Mouse (Mus musculus) MEL (cell line): ENCODE results near the gene Oas1f.
"Not testable (repeated sequence)": the region's sequence is repeated elsewhere in the genome, so short reads cannot be mapped to it uniquely, and the experiment has no call there.

ENCODE experiments used
- CHD1 ChIP-seq: IDR thresholded peaks from 2 replicates; pipeline ENCODE4 v1.6.1; 2012; ENCODE audit warnings: low read depth, mild to moderate bottlenecking, inconsistent platforms, low read length, improper control_type of control experiment
- CTCF ChIP-seq, 3 experiments: IDR thresholded peaks in 2 of 3; conservative IDR thresholded peaks in 1 of 3; 2 replicates each; pipeline ENCODE4 v1.5.1; 2011 to 2012; ENCODE audit warnings: low read length in 3 of 3, low read depth in 2 of 3, mild to moderate bottlenecking in 2 of 3, improper control_type of control experiment in 1 of 3, inconsistent platforms in 1 of 3, mixed read lengths in 1 of 3, moderate library complexity in 1 of 3; ENCODE audit not compliant: control insufficient read depth in 1 of 3, insufficient read depth in 1 of 3, poor library complexity in 1 of 3, severe bottlenecking in 1 of 3
- E2F4 ChIP-seq: IDR thresholded peaks from 2 replicates; pipeline ENCODE4 v1.6.1; 2011; ENCODE audit warnings: low read depth, low read length, improper control_type of control experiment, borderline replicate concordance
- EP300 ChIP-seq, 2 experiments: IDR thresholded peaks; 2 replicates each; pipeline ENCODE4 v1.6.1; 2011; ENCODE audit warnings: improper control_type of control experiment in 2 of 2, low read length in 2 of 2, low read depth in 1 of 2, mild to moderate bottlenecking in 1 of 2
- GABPA ChIP-seq: IDR thresholded peaks from 2 replicates; pipeline ENCODE4 v1.6.1; 2012; ENCODE audit warnings: low read depth, mild to moderate bottlenecking, inconsistent platforms, low read length, improper control_type of control experiment, moderate library complexity
- MAX ChIP-seq: IDR thresholded peaks from 2 replicates; pipeline ENCODE4 v1.6.1; 2011; ENCODE audit warnings: low read length, improper control_type of control experiment
- MXI1 ChIP-seq: IDR thresholded peaks from 2 replicates; pipeline ENCODE4 v1.6.1; 2011; ENCODE audit warnings: mild to moderate bottlenecking, low read depth, low read length, improper control_type of control experiment
- MYC ChIP-seq: IDR thresholded peaks from 2 replicates; pipeline ENCODE4 v1.6.1; 2011; ENCODE audit warnings: low read depth, mild to moderate bottlenecking, low read length, improper control_type of control experiment, moderate library complexity
- NELFE ChIP-seq: IDR thresholded peaks from 2 replicates; pipeline ENCODE4 v1.6.1; 2011; ENCODE audit warnings: low read depth, low read length, improper control_type of control experiment
- POLR2AphosphoS2 ChIP-seq: IDR thresholded peaks from 2 replicates; pipeline ENCODE4 v1.6.1; 2011; ENCODE audit warnings: low read length, improper control_type of control experiment
- RAD21 ChIP-seq: IDR thresholded peaks from 2 replicates; pipeline ENCODE4 v1.6.1; 2011; ENCODE audit warnings: mild to moderate bottlenecking, low read depth, low read length, improper control_type of control experiment
- TCF12 ChIP-seq: IDR thresholded peaks from 2 replicates; pipeline ENCODE4 v1.6.1; 2014; ENCODE audit warnings: low read depth, mild to moderate bottlenecking, inconsistent platforms, low read length, improper control_type of control experiment, moderate library complexity
- USF1 ChIP-seq: IDR thresholded peaks from 2 replicates; pipeline ENCODE4 v1.6.1; 2014; ENCODE audit warnings: low read depth, mild to moderate bottlenecking, inconsistent platforms, low read length, improper control_type of control experiment, moderate library complexity
- ZKSCAN1 ChIP-seq: IDR thresholded peaks from 2 replicates; pipeline ENCODE4 v1.6.1; 2012; ENCODE audit warnings: low read depth, mild to moderate bottlenecking, inconsistent platforms, low read length, improper control_type of control experiment, moderate library complexity

DNA sequence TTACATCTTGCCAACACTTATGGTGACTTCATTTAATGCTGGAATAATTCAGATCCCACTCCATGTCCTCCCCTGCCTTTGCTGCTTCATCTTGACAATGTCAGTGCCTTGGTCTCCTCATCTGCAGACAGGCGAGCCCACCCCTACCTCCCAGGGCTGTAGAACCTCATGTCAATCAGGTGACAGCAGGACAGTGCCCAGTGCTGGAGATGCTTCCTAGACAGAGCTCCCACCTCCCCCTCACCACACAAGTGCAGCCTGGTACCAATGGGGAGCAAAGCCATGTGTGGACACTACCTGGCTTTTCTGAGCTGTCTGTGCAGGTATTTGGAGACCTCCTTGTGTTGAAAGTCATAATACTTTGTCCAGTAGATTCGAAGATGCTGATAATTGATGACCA, 31.6 kb downstream of the Oas1f start:
- TF ChIP-seq POLR2AphosphoS2; CHD1; RAD21; EP300 (IDR thresholded peaks at IDR 0.05; ENCODE audit: low read depth in 1 of 2, low read length in 2 of 2); USF1; ZKSCAN1; CTCF (IDR thresholded peaks at IDR 0.05 in 2 of 3, conservative IDR thresholded peaks at IDR 0.05 in 1 of 3; ENCODE audit: control insufficient read depth in 1 of 3, insufficient read depth in 1 of 3, low read depth in 2 of 3, low read length in 3 of 3, poor library complexity in 1 of 3, severe bottlenecking in 1 of 3); NELFE; MAX; MXI1; TCF12; MYC; GABPA; E2F4: not testable (repeated sequence)
